Mouse (Mus musculus) kidney, postnatal 36 days (tissue): Measurements from ENCODE around the gene Slc25a43.

Source experiments
- DNase-seq, 2 experiments: peaks; one replicate each; pipeline ENCODE4 v3.0.0; 2021 to 2022; ENCODE audit warnings: mixed read lengths in 2 of 2

The Slc25a43 gene

GRCm38 (mm10) chrX:36825032-36825431 is 81.6 kb downstream of the Slc25a43 start:
- peak; percentile 84 to 85 for DNase-seq
